Mouse (Mus musculus) left cerebral cortex, postnatal 25 days (tissue): ENCODE measurements around the gene Tmem200b. TPM values are rescaled to one million over a fixed set of nuclear protein-coding genes. Genes with fewer than 3 reads are reported as not detected.

ENCODE experiments used
- DNase-seq, 2 experiments: peaks; one replicate each; pipeline ENCODE4 v3.0.0; 2022; ENCODE audit warnings: low spot score in 2 of 2, mixed read lengths in 1 of 2
- intact Hi-C: fragments of 180-260 bp; cut with DNase I; formaldehyde crosslinking; loops from one replicate; pipeline ENCODE4 v1.15.1; 2025
- total RNA-seq, 2 experiments: library from RNA; stranded (reverse); gene quantifications; 2 replicates each; pipeline ENCODE4 v1.2.3; 2021

Gene Tmem200b
- total RNA-seq, 2 experiments from 2014 or later = 8.1 to 11.3 TPM

- intact Hi-C loops = no loop called here
- no peak for DNase-seq
Measured at GRCm38 (mm10) chr4:131906423-131906822, 15.1 kb upstream of the Tmem200b start.

DNA sequence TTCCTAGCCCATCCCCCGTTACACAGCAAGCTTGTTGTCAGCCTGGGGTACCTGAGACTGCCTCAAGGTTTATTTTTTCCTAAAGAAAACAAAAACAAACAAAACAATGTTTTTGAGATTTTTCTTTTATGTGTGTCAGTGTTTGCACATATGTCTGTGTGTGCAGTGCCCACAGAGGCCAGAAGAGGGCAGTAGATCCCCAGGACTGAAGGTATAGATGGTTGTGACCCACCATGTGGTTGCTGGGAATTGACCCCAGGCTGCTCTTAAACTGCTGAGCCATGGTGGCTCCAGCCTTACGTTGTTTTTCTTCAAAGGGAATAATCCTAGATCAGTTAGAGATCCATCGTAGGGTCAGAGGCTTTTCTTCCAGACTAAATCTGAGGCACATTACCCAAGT is 13.7 kb upstream of the Tmem200b start:
- no peak for DNase-seq
- intact Hi-C loops = no loop called here

GRCm38 (mm10) chr4:131910237-131910994 is 11.2 kb upstream of the Tmem200b start:
- DNase-seq = no peak
- intact Hi-C loops = no loop called here

DNA sequence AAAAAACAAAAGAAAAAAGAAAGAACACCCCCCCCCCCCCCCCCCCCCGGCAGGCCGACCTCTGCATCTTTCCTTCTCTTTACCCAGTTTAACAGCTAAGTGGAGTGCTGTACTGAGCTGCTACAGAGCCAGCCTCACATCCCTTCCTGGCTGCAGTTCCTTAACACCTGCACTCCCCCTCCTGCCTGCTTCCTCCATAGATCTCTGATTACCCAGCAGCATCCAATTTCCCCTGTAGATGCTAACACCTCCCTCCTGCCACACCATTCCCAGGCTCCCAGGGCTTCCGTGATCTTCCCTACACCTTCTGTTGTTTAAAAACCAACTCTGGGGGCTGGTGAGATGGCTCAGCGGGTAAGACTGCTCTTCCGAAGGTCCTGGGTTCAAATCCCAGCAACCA is 10.1 kb upstream of the Tmem200b start:
- peak in 1 of 2 experiments; percentile 49 for DNase-seq
- intact Hi-C loops = no loop called here

GRCm38 (mm10) chr4:131913526-131913925 is 8.0 kb upstream of the Tmem200b start:
- DNase-seq = peak in 1 of 2 experiments; percentile 68
- intact Hi-C loops = no loop called here

DNA sequence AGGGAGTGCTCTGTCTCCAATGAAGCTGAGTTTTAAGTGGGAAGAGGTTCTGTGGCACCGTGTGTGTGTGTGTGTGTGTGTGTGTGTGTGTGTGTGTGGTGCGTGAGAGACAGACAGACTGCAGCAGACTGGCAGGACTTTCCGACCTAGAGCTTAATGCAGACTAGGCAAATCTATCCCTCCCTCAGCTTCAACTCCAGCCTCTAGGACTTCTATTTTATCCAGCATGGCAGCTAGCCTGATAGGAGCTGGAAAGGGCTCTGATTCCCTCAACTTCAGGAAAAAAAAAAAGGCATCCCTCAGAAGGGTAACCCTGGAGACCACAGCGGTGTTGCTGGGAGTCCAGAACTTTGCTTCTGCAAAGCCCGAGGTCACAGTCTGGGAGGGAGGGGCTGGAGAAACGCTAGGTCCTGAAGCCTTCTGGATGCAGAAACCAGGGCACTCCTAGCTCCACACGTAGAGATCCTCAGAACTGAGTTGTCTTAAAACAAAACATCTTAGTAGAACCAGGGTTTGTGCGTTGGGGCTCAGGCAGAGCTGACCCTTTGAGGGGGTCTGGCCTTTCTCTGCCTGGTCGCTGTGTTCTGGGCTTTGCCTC is 7.4 kb upstream of the Tmem200b start:
- intact Hi-C loops = no loop called here
- DNase-seq = no peak

GRCm38 (mm10) chr4:131914891-131915469 is 6.6 kb upstream of the Tmem200b start:
- no peak for DNase-seq
- intact Hi-C loops = loop anchor here (5.0 kb wide), 1 partner anchor 52 kb away; no protein-coding TSS in a partner anchor

- DNase-seq = no peak
- intact Hi-C loops = loop anchor here (5.0 kb wide), 1 partner anchor 51 kb away; no protein-coding TSS in a partner anchor
Measured at GRCm38 (mm10) chr4:131915821-131916328, 5.7 kb upstream of the Tmem200b start.

GRCm38 (mm10) chr4:131916425-131916824 is 5.1 kb upstream of the Tmem200b start:
- intact Hi-C loops = loop anchor here (5.0 kb wide), 1 partner anchor 51 kb away; no protein-coding TSS in a partner anchor
- peak; percentile 73 to 74 for DNase-seq

- no peak for DNase-seq
- intact Hi-C loops = loop anchor here (5.0 kb wide), 1 partner anchor 50 kb away; no protein-coding TSS in a partner anchor
Measured at GRCm38 (mm10) chr4:131917010-131917555, 4.5 kb upstream of the Tmem200b start.

DNA sequence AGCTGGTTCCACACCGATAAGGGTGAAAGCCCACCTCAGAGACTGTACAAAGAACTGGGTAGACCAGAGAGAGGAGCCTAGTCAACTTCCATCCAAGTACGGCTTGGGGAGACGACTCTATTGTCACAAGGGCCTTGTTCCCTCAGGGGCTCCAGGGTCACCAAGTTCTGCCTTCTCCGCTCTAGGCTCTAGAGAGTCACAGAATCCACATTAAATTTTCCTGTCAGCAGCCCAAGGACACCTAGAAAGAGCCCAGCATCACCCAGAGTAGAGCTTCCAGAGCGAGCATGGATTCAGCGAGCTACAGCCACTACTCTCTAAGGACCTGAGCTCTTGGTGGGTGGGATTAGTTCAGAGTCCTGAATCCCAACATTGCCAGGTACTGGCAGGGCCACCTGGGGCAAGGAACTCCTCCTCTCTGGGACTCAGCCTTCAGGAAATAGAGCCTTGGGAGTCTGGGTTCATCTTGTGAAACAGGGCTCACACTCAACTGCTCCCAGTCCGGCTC is 3.5 kb upstream of the Tmem200b start:
- intact Hi-C loops = loop anchor here (2.0 to 5.0 kb wide), 2 partner anchors 49 to 161 kb away; no protein-coding TSS in a partner anchor
- no peak for DNase-seq

- intact Hi-C loops = loop anchor here (2.0 to 5.0 kb wide), 2 partner anchors 48 to 160 kb away; no protein-coding TSS in a partner anchor
- no peak for DNase-seq
Measured at GRCm38 (mm10) chr4:131918711-131919500, 2.7 kb upstream of the Tmem200b start.

DNA sequence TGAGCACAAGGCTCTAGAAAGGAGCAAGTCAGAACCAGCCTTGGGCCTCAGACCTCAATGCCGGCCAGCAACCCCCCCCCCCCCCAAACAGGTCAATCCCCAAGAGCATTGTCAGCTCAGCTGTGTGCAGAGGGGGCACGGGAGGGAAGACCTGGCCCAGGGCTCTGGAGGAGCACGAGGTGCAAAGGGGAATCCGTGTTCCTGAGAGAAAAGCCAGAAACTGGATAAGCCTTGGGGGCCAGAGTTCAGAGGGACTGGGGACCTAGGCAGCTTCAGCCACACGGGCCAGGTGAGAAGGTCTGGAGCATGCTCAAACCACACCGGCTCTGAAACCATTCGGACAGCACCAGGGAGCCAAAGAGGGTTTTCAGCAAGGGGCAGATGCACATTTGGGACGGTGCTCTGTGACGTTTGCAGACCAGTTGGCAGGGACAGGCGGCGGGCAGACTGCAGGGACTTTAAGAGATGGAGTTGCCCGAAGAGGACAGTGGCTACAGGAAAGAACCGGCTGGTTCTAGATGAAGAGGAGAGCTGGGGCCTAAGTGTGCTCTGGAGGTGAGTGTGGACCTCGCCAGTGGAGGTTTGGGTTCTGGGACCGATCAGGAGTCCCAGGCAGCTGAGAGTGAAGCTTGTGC is 1.9 kb upstream of the Tmem200b start:
- no peak for DNase-seq
- intact Hi-C loops = loop anchor here (2.0 to 5.0 kb wide), 2 partner anchors 48 to 159 kb away; no protein-coding TSS in a partner anchor

DNA sequence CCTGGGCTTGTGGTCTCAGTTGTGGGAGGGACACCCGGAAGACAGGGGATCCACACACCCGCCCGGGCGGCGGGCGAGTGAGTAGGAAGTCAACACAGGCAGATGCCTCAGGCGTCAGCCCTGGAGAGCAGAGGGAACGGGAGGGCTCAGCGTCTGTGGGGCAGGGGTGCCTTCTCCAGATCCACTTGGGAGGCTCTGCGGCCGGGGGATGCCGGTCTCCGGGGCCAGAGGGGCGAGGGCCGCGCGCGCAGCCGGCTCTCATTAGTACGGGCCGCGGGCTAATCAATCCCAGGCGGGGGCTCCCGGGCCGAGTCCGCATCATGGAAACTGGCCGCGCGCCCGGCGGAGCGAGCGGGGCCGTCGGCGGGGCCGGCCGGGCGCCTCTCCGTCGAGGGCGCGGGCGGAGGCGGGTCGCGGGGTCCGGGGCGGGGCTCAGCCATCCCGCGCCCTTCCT is 1.4 kb upstream of the Tmem200b start:
- DNase-seq = no peak
- intact Hi-C loops = no loop called here

- intact Hi-C loops = no loop called here
- DNase-seq = peak in 1 of 2 experiments; percentile 64
Measured at GRCm38 (mm10) chr4:131920595-131921351, 798 bp upstream of the Tmem200b start.

GRCm38 (mm10) chr4:131922404-131922803 is 833 bp downstream of the Tmem200b start:
- DNase-seq = no peak
- intact Hi-C loops = no loop called here

GRCm38 (mm10) chr4:131924096-131924810 is 2.7 kb downstream of the Tmem200b start:
- intact Hi-C loops = no loop called here
- DNase-seq = no peak
